Mouse (Mus musculus): ENCODE results near the gene Ppp1r9b.

DNA sequence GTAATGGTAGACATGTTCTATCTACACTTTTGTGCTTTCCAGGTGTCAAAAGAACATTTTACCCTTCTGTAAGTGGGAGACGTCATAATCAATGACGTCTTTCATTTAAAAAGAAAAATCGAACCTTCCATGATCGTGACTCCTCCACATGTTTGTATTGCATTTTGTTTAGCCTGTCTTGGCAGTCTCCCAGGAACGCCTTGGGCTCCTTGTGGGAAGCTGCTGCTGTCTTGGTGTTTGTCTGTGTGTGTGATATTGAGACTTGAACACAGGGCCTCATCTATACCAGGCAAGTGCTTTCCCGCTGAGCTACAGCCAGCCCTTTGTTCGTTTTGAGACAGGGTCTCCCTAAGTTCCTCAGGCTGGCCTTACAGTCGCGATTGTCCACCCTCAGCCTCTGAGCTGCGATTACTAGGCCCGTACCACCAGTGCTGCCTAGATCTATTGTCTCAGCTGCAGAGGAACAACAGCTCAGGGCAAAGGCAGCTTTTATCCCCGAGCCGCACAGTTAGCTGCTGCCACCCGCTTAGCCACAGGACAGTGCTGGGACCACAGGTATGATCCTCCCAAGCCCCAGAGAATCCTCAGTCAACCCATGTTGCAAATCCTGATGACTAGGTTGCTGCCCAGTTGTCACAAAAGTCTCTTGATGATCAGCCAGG, 47.5 kb downstream of the Ppp1r9b start:
- TF ChIP-seq CTCF (IDR thresholded peaks at IDR 0.05; ENCODE audit: borderline replicate concordance, insufficient read depth, low read length) (no peak), POLR2A (IDR thresholded peaks at IDR 0.05; ENCODE audit: low read depth, low read length) (no peak)

Measured in embryonic fibroblast, embryonic 13.5 days (primary cell).